Mouse (Mus musculus) G1E (cell line): ENCODE results near the gene Zgpat.

Experiments
- CTCF ChIP-seq: IDR thresholded peaks from 2 replicates; pipeline ENCODE4 v1.5.1; 2012; ENCODE audit warnings: low read depth, low read length, inconsistent platforms, mixed read lengths
- GATA1 ChIP-seq: IDR thresholded peaks from 2 replicates; pipeline ENCODE4 v1.6.1; 2012; ENCODE audit warnings: borderline replicate concordance, low read length, inconsistent platforms, mixed read lengths
- GATA2 ChIP-seq: IDR thresholded peaks from 2 replicates; pipeline ENCODE4 v1.6.1; 2012; ENCODE audit warnings: low read depth, low read length, inconsistent platforms, borderline replicate concordance
- POLR2AphosphoS5 ChIP-seq: IDR thresholded peaks from 2 replicates; pipeline ENCODE4 v1.6.1; 2012; ENCODE audit warnings: low read depth, low read length, inconsistent platforms; ENCODE audit not compliant: insufficient replicate concordance
- TAL1 ChIP-seq: conservative IDR thresholded peaks from 2 replicates; pipeline ENCODE4 v1.6.1; 2012; ENCODE audit warnings: low read depth, low read length, inconsistent platforms, mixed read lengths

DNA sequence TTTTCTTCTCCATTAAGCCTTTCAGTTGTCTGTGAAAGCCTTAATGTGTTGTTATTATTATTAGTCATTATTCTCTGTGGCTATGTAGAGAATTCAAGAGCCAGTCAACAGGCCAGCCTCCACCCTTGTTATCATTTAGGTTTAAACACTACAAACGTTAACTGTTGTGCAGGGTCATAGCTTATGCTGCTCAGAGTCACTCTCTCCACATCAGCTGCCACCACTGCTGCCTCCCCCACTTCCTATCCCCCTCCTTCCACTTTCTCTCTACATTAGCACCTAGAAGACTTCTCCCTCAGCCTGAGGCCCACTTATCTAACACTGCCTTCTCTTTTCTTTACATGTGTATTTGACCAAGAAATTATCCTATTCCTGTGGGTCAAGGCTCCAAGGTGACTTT is 36.8 kb downstream of the Zgpat start:
- TF ChIP-seq CTCF (no peak), GATA1 (no peak), POLR2AphosphoS5 (no peak), TAL1 (no peak), GATA2 (no peak)
